Mouse (Mus musculus) spleen, adult 2 months (tissue): ENCODE measurements at regions not wholly inside any gene's neighbourhood (a gene's known extent, or its start where the extent isn't known, plus 50 kb on each side); places are given as distances from the start of the nearest gene placed in this dataset.
A peak's percentile ranks its signal among the peaks of the same experiment; 100 is the strongest.

Source experiments
- DNase-seq, 2 experiments: peaks; one replicate each; pipeline versions ENCODE4 v3.0.0 to v3.0.0-alpha.2; 2012 to 2021; ENCODE audit warnings: low spot score in 2 of 2, low read depth in 1 of 2
- H3K27ac ChIP-seq: fragments of 200-500 bp; 2 replicates; pipeline ENCODE4 v1.5.1; 2012; ENCODE audit warnings: low read length, inconsistent platforms; ENCODE audit not compliant: insufficient read depth
- H3K27me3 ChIP-seq: fragments of 200-500 bp; 2 replicates; pipeline ENCODE4 v1.6.1; 2012; ENCODE audit warnings: mild to moderate bottlenecking, moderate library complexity, low read length, inconsistent platforms; ENCODE audit not compliant: control insufficient read depth, insufficient read depth
- H3K36me3 ChIP-seq: fragments of 200-500 bp; 2 replicates; pipeline ENCODE4 v1.6.1; 2012; ENCODE audit warnings: mild to moderate bottlenecking, low read length, inconsistent platforms; ENCODE audit not compliant: control insufficient read depth, insufficient read depth
- H3K4me1 ChIP-seq: fragments of 200-500 bp; 2 replicates; pipeline ENCODE4 v1.6.1; 2011; ENCODE audit warnings: inconsistent platforms; ENCODE audit not compliant: control insufficient read depth, insufficient read depth, insufficient read length
- H3K4me3 ChIP-seq: fragments of 200-500 bp; 2 replicates; pipeline ENCODE4 v1.5.1; 2011; ENCODE audit warnings: mild to moderate bottlenecking, inconsistent platforms; ENCODE audit not compliant: insufficient read depth, insufficient read length; ENCODE audit errors: extremely low read depth
- CTCF ChIP-seq: fragments of 200-500 bp; IDR thresholded peaks from 2 replicates; pipeline ENCODE4 v1.5.1; 2011; ENCODE audit warnings: mild to moderate bottlenecking, inconsistent platforms; ENCODE audit not compliant: insufficient read depth, insufficient read length, insufficient replicate concordance; ENCODE audit errors: extremely low read depth
- POLR2A ChIP-seq: fragments of 200-500 bp; IDR thresholded peaks from 2 replicates; pipeline ENCODE4 v1.6.1; 2011; ENCODE audit warnings: low read depth, low read length, inconsistent platforms
- WGBS: fragments of 180-500 bp; shearing (Covaris S2); methylation state at CpG from one replicate; pipeline ENCODE4 v1.1.7; 2018; 5-methylcytosine and 5-hydroxymethylcytosine counted together

GRCm38 (mm10) chr10:43818623-43819022 is 82.9 kb downstream of the Qrsl1 start:
- peak; percentile 5; the same call in 1 of the 2 replicates for TF ChIP-seq POLR2A
- no peak for TF ChIP-seq CTCF
- Histone ChIP-seq H3K36me3 (no peaks in the 10 kb centered on the region), H3K4me3 (no peak overlapping the region), H3K27me3 (no peaks in the 10 kb centered on the region), H3K4me1 (peaks cover 24% of the 10 kb centered on the region), H3K27ac (peak overlapping the region; percentile 99)
- DNase-seq = peak in 1 of 2 experiments; percentile 57
- 7% methylated on average over 5 of the region's 5 CpGs for WGBS

GRCm38 (mm10) chr10:43819434-43819833 is 82.1 kb downstream of the Qrsl1 start:
- no peak for TF ChIP-seq CTCF
- TF ChIP-seq POLR2A = no peak
- H3K4me1 ChIP-seq = peaks cover 21% of the 10 kb centered on the region
- DNase-seq = no peak
- H3K27ac ChIP-seq = peak overlapping the region; percentile 99; the same call in 1 of the 2 replicates
- no peak overlapping the region for H3K4me3 ChIP-seq
- H3K27me3 ChIP-seq = no peaks in the 10 kb centered on the region
- 62% methylated on average over 6 of the region's 6 CpGs for WGBS
- H3K36me3 ChIP-seq = no peaks in the 10 kb centered on the region

GRCm38 (mm10) chr10:43822615-43823014 is 78.9 kb downstream of the Qrsl1 start:
- TF ChIP-seq CTCF (no peak), POLR2A (no peak)
- H3K4me1 ChIP-seq = peaks cover 24% of the 10 kb centered on the region

GRCm38 (mm10) chr10:43824009-43824408 is 77.5 kb downstream of the Qrsl1 start:
- no peak overlapping the region for H3K4me3 ChIP-seq
- peak overlapping the region; percentile 53 for H3K27ac ChIP-seq
- WGBS = 35% methylated on average over 5 of the region's 5 CpGs
- H3K27me3 ChIP-seq = no peaks in the 10 kb centered on the region
- DNase-seq = peak; percentile 47 to 51
- H3K36me3 ChIP-seq = no peaks in the 10 kb centered on the region
- H3K4me1 ChIP-seq = peaks cover 23% of the 10 kb centered on the region
- TF ChIP-seq CTCF = no peak
- TF ChIP-seq POLR2A = no peak

More at GRCm38 (mm10) chr10:43822615-43823014, 78.9 kb downstream of the Qrsl1 start:
- WGBS = 90% methylated on average over 1 of the region's 1 CpGs
- no peak overlapping the region for H3K27ac ChIP-seq
- no peaks in the 10 kb centered on the region for H3K36me3 ChIP-seq
- no peak overlapping the region for H3K4me3 ChIP-seq
- no peak for DNase-seq
- H3K27me3 ChIP-seq = no peaks in the 10 kb centered on the region
